Mouse (Mus musculus) forebrain, embryonic 16.5 days (tissue): ENCODE data around the gene Rps4x. TPM values are rescaled to one million over a fixed set of nuclear protein-coding genes. Genes with fewer than 3 reads are reported as not detected.
A peak's percentile ranks its signal among the peaks of the same experiment; 100 is the strongest.
"Not testable (repeated sequence)": the region's sequence is repeated elsewhere in the genome, so short reads cannot be mapped to it uniquely, and the experiment has no call there.

Experiments
- ATAC-seq: fragments of 200-750 bp; cut with Nextera tagmentation; 2 replicates; pipeline ENCODE4 v1.8.0; 2017; ENCODE audit warnings: mild to moderate bottlenecking, moderate library complexity
- H3K27ac ChIP-seq: fragments of 300-500 bp; sonication (generic); 2 replicates; pipeline ENCODE4 v1.5.1; 2014; ENCODE audit warnings: low read length, control low read depth
- H3K27me3 ChIP-seq: fragments of 300-500 bp; sonication (generic); replicated peaks from 2 replicates; pipeline ENCODE4 v1.6.1; 2014; ENCODE audit warnings: low read length; ENCODE audit not compliant: control insufficient read depth, insufficient read depth
- H3K36me3 ChIP-seq: fragments of 300-500 bp; sonication (generic); 2 replicates; pipeline ENCODE4 v1.6.1; 2014; ENCODE audit not compliant: control insufficient read depth, insufficient read depth
- H3K4me1 ChIP-seq: fragments of 300-500 bp; sonication (generic); replicated peaks from 2 replicates; pipeline ENCODE4 v1.6.1; 2014; ENCODE audit warnings: low read length; ENCODE audit not compliant: control insufficient read depth, insufficient read depth
- H3K4me2 ChIP-seq: fragments of 300-500 bp; sonication (generic); 2 replicates; pipeline ENCODE4 v1.6.1; 2014; ENCODE audit warnings: mild to moderate bottlenecking, low read length, control low read depth
- H3K4me3 ChIP-seq: fragments of 300-500 bp; sonication (generic); replicated peaks from 2 replicates; pipeline ENCODE4 v1.5.1; 2014; ENCODE audit warnings: mild to moderate bottlenecking, low read length, control low read depth
- H3K9ac ChIP-seq: fragments of 300-500 bp; sonication (generic); replicated peaks from 2 replicates; pipeline ENCODE4 v1.6.1; 2014; ENCODE audit warnings: low read depth, low read length, control low read depth
- H3K9me3 ChIP-seq: fragments of 300-500 bp; sonication (generic); 2 replicates; pipeline ENCODE4 v1.6.1; 2016; ENCODE audit warnings: low read length; ENCODE audit not compliant: control insufficient read depth
- WGBS: fragments of 180-500 bp; shearing (Covaris S2); extraction: QIAGEN DNeasy Blood & Tissue Kit; methylation state at CpG from one replicate; pipeline ENCODE4 v1.1.7; 2014; 5-methylcytosine and 5-hydroxymethylcytosine counted together
- polyA plus RNA-seq: library from polyadenylated mRNA; unstranded; fragments of >200 nt; fragmentation: Nextera tagmentation; extraction: Ambion mirVana; gene quantifications from 2 replicates; pipeline ENCODE4 v1.2.1, GENCODE M21; 2015

The Rps4x gene
- 436 and 450 TPM in 2 replicates for polyA plus RNA-seq

DNA sequence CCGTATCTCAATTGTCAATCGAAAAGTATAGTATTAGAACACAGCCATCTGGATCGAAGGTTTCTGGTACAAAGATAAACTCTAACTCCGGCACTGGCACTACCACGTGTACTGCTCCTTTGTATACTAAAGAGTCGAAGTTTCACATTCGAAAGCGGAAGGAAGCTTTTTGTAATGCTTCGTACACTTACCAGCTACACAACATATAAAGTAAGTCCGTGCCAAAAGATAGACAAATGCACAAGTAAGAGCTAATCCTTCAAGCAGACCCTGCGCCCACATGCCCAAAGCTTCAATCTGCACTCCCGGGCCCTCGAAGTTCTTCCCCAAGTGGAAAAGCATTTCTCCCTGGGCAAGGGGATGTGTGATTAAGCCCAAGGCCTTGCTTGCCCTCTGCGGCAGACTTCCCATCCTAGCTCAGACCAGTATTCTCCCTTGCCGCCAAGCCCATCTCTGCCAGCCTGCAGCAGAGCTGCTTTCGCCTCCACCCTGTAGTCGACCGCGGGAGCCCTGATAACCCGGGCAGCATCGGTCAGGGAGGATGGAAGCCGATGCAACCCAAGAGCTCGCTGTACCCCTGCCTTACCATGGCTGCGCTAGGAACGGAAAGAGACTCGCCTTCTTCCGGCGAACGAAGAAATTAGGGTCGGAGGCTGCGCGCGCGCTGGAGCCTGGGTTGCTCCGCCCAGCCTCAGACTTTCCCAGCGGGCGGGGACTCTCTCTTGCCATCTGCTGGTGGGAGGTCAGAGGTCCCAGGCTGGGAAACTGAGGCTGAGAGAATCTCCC, at the start of gene Rps4x:
Rps4x (minus strand) TSS at position 683 of the 786 bp plus-strand sequence.
- Histone ChIP-seq H3K36me3 (no peaks in the 10 kb centered on the region), H3K27ac (peak within 1 kb of the TSS; percentile 84), H3K4me1 (peaks cover 17% of the 10 kb centered on the region), H3K4me2 (peak within 1 kb of the TSS; percentile 74), H3K9me3 (no peaks in the 10 kb centered on the region), H3K27me3 (no peaks in the 10 kb centered on the region), H3K4me3 (peak within 1 kb of the TSS; percentile 60), H3K9ac (peak within 1 kb of the TSS; percentile 75)
- WGBS, result 22% methylated on average over 37 of the region's 37 CpGs
- ATAC-seq, result peak; percentile 96

DNA sequence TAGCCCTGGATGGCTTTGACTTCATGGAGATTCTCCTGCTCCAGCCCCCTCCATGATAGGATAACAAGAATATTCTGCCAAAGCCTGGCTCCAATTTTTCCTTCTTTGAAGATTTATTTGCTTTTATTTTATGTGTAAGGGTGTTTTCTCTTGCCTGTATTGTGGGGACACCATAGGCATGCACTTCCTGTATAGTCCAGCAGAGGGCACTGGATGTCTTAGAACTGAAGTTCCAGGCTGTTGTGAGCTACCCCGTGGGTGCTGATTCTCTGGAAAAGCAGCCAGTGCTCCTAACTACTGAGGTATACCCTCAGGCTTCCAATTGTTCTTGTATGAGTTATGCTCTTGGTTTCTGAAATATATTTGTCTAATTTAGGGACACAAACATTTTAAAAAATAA, 29.9 kb upstream of the Rps4x start:
- ATAC-seq, result no peak

GRCm38 (mm10) chrX:102215356-102215755, 26.2 kb upstream of the Rps4x start:
- H3K36me3 ChIP-seq, result not testable (repeated sequence)

More for the DNA sequence above, 29.9 kb upstream of the Rps4x start:
- WGBS, result 13% methylated on average over 1 of the region's 1 CpGs
- Histone ChIP-seq H3K4me2 (no peak overlapping the region), H3K36me3 (no peaks in the 10 kb centered on the region), H3K9ac (no peak overlapping the region), H3K27ac (no peak overlapping the region), H3K4me1 (no peaks in the 10 kb centered on the region), H3K4me3 (no peak overlapping the region), H3K9me3 (no peaks in the 10 kb centered on the region), H3K27me3 (no peaks in the 10 kb centered on the region)

GRCm38 (mm10) chrX:102190840-102191239, 1.6 kb upstream of the Rps4x start:
- no peak for ATAC-seq

More at GRCm38 (mm10) chrX:102215356-102215755, 26.2 kb upstream of the Rps4x start:
- not testable (repeated sequence) for H3K27me3 ChIP-seq, H3K9me3 ChIP-seq, H3K4me2 ChIP-seq, H3K4me1 ChIP-seq, ATAC-seq, H3K27ac ChIP-seq, H3K4me3 ChIP-seq, H3K9ac ChIP-seq
- 36% methylated on average over 9 of the region's 9 CpGs for WGBS

GRCm38 (mm10) chrX:102189581-102189980, 387 bp upstream of the Rps4x start:
- H3K4me2 ChIP-seq, result no peak overlapping the region; the same call in 1 of the 2 replicates
- 43% methylated on average over 5 of the region's 5 CpGs for WGBS
- H3K27me3 ChIP-seq, result no peaks in the 10 kb centered on the region
- peaks cover 17% of the 10 kb centered on the region for H3K4me1 ChIP-seq
- H3K36me3 ChIP-seq, result no peaks in the 10 kb centered on the region
- no peak overlapping the region for H3K27ac ChIP-seq
- H3K9me3 ChIP-seq, result no peaks in the 10 kb centered on the region
- H3K9ac ChIP-seq, result no peak overlapping the region
- ATAC-seq, result no peak; the same call in 1 of the 2 replicates
- H3K4me3 ChIP-seq, result no peak overlapping the region

More at GRCm38 (mm10) chrX:102190840-102191239, 1.6 kb upstream of the Rps4x start:
- WGBS, result 44% methylated on average over 1 of the region's 1 CpGs
- Histone ChIP-seq H3K27ac (no peak overlapping the region), H3K4me1 (peaks cover 17% of the 10 kb centered on the region), H3K9me3 (no peaks in the 10 kb centered on the region), H3K4me3 (no peak overlapping the region), H3K36me3 (no peaks in the 10 kb centered on the region), H3K4me2 (no peak overlapping the region), H3K9ac (no peak overlapping the region), H3K27me3 (no peaks in the 10 kb centered on the region)

- H3K9me3 ChIP-seq, result no peaks in the 10 kb centered on the region
- WGBS, result 40% methylated on average over 11 of the region's 11 CpGs
- H3K4me3 ChIP-seq, result peak overlapping the region; percentile 60
- H3K9ac ChIP-seq, result no peak overlapping the region
- peaks cover 17% of the 10 kb centered on the region for H3K4me1 ChIP-seq
- H3K27ac ChIP-seq, result no peak overlapping the region
- peak overlapping the region; percentile 74 for H3K4me2 ChIP-seq
- no peaks in the 10 kb centered on the region for H3K36me3 ChIP-seq
- no peaks in the 10 kb centered on the region for H3K27me3 ChIP-seq
- no peak for ATAC-seq
These were observed 2.0 kb downstream of the Rps4x start for GRCm38 (mm10) chrX:102187023-102187699.

- Histone ChIP-seq H3K27ac (no peak overlapping the region), H3K4me1 (peaks cover 12% of the 10 kb centered on the region), H3K4me3 (no peak overlapping the region), H3K9me3 (no peaks in the 10 kb centered on the region), H3K9ac (no peak overlapping the region), H3K36me3 (no peaks in the 10 kb centered on the region), H3K4me2 (no peak overlapping the region), H3K27me3 (no peaks in the 10 kb centered on the region)
- no peak for ATAC-seq
These were observed 6.6 kb downstream of the Rps4x start for GRCm38 (mm10) chrX:102182575-102182974.

DNA sequence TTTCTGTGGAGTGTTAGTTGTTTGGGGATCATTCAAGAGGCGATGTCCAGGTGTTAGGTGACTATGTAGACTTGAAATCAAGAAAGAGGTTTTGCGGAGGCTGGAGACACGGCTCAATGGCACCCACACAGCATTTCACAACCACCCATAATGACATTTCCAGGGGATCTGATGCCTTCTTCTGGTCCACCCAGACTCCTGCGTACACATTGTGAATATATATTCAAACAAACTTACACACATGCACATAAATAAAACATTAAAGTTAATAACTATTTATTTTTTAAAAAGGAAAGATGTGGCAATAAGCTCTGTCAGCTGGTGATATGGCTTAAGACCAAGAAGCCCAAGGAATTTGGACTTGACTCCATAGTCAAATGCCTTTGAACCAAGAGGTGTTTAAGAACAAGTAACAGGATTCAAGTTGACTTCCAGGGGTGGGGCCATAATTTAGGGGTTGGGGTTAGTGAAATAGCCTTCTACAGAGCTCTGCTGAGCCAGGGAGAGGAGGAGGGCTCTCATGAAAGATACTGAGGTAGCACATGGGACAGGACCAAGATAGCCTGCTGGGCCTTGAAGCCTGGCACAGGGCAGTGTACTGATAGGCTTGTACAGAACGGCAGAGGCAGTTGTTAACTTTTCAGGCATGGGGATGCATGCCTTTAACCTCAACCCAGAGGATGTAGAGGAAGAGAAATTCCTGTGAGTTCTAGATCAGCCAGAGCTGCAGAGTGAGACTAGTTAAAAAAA, 13.5 kb downstream of the Rps4x start:
- no peaks in the 10 kb centered on the region for H3K27me3 ChIP-seq
- H3K4me1 ChIP-seq, result no peaks in the 10 kb centered on the region
- no peak for ATAC-seq
- H3K36me3 ChIP-seq, result no peaks in the 10 kb centered on the region
- 88% methylated on average over 5 of the region's 5 CpGs for WGBS
- no peak overlapping the region for H3K4me2 ChIP-seq
- no peak overlapping the region for H3K9ac ChIP-seq
- no peak overlapping the region for H3K4me3 ChIP-seq
- H3K27ac ChIP-seq, result no peak overlapping the region
- no peaks in the 10 kb centered on the region for H3K9me3 ChIP-seq

DNA sequence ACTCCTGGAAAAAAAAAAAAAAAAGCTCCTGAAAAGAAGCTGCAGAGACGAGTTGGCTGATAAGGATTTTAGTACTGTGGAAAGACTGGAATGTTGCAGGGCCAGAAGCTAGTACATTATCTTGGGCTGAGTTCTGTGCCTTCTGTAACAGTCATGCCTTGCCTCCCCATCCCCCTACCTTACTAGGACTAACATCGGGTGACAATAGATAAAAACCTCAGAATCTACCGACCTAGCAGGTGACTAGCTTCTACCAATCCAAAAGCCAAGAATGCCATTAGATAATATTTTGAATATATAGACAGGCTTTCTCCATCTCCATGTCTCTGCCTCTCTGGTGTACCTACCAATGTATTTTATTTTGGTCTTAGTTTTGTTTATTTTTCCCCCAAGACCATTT, 18.3 kb downstream of the Rps4x start:
- Histone ChIP-seq H3K27me3 (no peaks in the 10 kb centered on the region), H3K4me1 (0 out of 2 replicates have a peak, but pooled peaks cover 2% of the 10 kb centered on the region), H3K36me3 (no peaks in the 10 kb centered on the region), H3K27ac (no peak overlapping the region), H3K9ac (no peak overlapping the region), H3K4me3 (no peak overlapping the region), H3K9me3 (no peaks in the 10 kb centered on the region), H3K4me2 (no peak overlapping the region)
- no peak for ATAC-seq
- WGBS, result 75% methylated on average over 3 of the region's 3 CpGs
